Mouse (Mus musculus): ENCODE results near the gene Mrps27. TPM values are rescaled to one million over a fixed set of nuclear protein-coding genes. Genes with fewer than 3 reads are reported as not detected.

Mrps27 gene
- total RNA-seq, 1 experiment from 2014 or later = 54.7 TPM

GRCm38 (mm10) chr13:99440228-99440627 lies 95.6 kb downstream of the Mrps27 start:
- DNase-seq = no peak

GRCm38 (mm10) chr13:99441700-99442433 lies 97.3 kb downstream of the Mrps27 start:
- no peak for DNase-seq

GRCm38 (mm10) chr13:99442434-99443249 lies 98.1 kb downstream of the Mrps27 start:
- no peak for DNase-seq

- no peak for DNase-seq
Measured at GRCm38 (mm10) chr13:99443484-99444175, 99.0 kb downstream of the Mrps27 start.

- DNase-seq = no peak
Measured at GRCm38 (mm10) chr13:99444431-99444871, 99.9 kb downstream of the Mrps27 start.

- DNase-seq = no peak
Measured at GRCm38 (mm10) chr13:99444880-99445279, 100.3 kb downstream of the Mrps27 start.

- DNase-seq = no peak
Measured at GRCm38 (mm10) chr13:99447002-99447401, 102.4 kb downstream of the Mrps27 start.

- peak; percentile 42 for DNase-seq
Measured at GRCm38 (mm10) chr13:99447403-99448199, 103.0 kb downstream of the Mrps27 start.

GRCm38 (mm10) chr13:99448278-99448677 lies 103.7 kb downstream of the Mrps27 start:
- DNase-seq = no peak

GRCm38 (mm10) chr13:99449547-99449946 lies 105.0 kb downstream of the Mrps27 start:
- no peak for DNase-seq

- DNase-seq = no peak
Measured at GRCm38 (mm10) chr13:99450766-99451165, 106.2 kb downstream of the Mrps27 start.

GRCm38 (mm10) chr13:99451276-99451675 lies 106.7 kb downstream of the Mrps27 start:
- DNase-seq = no peak

GRCm38 (mm10) chr13:99452444-99452843 lies 107.9 kb downstream of the Mrps27 start:
- DNase-seq = no peak

- no peak for DNase-seq
Measured at GRCm38 (mm10) chr13:99454977-99455376, 110.4 kb downstream of the Mrps27 start.

- peak; percentile 37 for DNase-seq
Measured at GRCm38 (mm10) chr13:99458658-99459386, 114.2 kb downstream of the Mrps27 start.

- no peak for DNase-seq
Measured at GRCm38 (mm10) chr13:99459612-99460011, 115.0 kb downstream of the Mrps27 start.

GRCm38 (mm10) chr13:99461886-99462285 lies 117.3 kb downstream of the Mrps27 start:
- DNase-seq = no peak

GRCm38 (mm10) chr13:99464551-99464950 lies 120.0 kb downstream of the Mrps27 start:
- no peak for DNase-seq
